Mouse (Mus musculus) layer of hippocampus, postnatal 36 days (tissue): ENCODE results near the gene Ubr1. TPM values are rescaled to one million over a fixed set of nuclear protein-coding genes. Genes with fewer than 3 reads are reported as not detected.
"Not testable (repeated sequence)": the region's sequence is repeated elsewhere in the genome, so short reads cannot be mapped to it uniquely, and the experiment has no call there.

ENCODE experiments used
- DNase-seq, 2 experiments: peaks; one replicate each; pipeline ENCODE4 v3.0.0; 2022
- total RNA-seq, 2 experiments: library from RNA; stranded (reverse); gene quantifications; 2 replicates each; pipeline ENCODE4 v1.2.3; 2021

The Ubr1 gene
- total RNA-seq, 2 experiments from 2014 or later: 43.6 to 44.5 TPM

DNA sequence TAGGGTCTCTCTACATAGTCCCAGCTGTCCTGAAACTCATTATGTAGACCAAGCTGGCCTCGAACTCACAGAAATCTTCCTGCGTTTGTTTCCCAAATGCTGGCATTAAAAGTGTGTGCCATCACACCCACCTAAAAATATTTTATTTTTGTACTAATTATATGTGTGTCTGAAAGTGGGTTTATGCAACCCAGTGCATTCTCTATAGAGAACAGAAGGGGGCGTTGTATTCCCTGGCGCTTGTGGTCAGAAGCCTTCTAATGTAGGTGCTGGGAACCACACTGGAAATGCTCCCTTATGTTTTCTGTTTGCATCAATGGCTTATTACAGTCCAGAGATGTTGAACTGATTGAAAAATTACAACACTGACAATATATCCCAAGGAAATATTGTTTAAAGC lies 5.8 kb upstream of the Ubr1 start:
- DNase-seq: no peak

DNA sequence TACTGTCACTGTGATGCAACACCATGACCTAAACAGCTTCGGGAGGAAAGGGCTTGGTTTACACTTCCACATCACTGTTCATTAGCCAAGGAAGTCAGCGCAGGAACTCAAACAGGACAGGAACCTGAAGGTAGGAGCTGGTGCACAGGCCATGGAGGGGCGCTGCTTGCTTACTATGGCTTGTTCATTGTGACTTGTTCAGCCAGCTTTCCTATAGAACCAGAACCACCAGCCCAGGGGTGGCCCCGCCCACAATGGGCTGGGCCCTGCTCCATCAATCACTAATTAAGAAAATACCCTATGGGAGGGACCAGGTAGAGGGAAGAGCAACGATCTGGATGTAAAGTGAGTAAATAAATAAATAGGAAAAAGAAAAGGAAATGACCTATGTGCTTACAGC lies 2.4 kb upstream of the Ubr1 start:
- no peak for DNase-seq

DNA sequence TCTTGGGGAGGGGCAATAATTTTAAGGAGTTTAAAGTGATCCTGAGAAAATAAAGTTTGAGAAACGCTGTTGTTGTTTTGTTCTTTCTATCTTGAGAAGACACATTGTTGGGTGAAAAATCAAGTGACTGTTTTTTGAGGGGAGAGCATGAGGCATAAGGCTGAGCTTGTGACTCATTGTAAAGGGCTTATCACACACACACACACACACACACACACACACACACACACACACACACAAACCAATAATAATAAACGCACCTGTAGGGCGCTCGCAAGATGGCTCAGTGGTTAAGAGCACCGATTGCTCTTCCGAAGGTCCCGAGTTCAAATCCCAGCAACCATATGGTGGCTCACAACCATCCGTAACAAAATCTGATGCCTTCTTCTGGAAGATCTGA lies 1.7 kb upstream of the Ubr1 start:
- DNase-seq: not testable (repeated sequence)

DNA sequence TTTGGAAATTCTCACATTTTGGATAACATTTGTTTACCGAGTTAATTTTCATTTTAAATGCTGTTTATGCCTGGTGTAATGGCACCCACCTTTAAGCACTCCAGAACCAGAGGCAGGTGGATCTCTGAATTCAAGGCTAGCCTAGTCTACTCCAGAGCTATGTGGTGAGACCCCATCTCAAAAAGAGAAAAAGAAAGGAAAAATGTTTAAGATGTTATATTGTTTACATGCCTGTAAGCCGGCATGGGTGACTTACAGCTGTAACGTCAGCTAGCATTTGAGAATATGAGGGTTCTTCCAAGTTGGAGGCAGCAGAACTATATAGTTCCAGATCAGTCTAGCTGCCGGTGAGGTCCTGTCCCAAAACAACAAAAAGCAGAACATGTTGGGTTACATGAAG lies 1.3 kb upstream of the Ubr1 start:
- no peak for DNase-seq

GRCm38 (mm10) chr2:120970045-120970539 lies 423 bp downstream of the Ubr1 start:
- no peak for DNase-seq

GRCm38 (mm10) chr2:120965486-120965885 lies 5.0 kb downstream of the Ubr1 start:
- no peak for DNase-seq

DNA sequence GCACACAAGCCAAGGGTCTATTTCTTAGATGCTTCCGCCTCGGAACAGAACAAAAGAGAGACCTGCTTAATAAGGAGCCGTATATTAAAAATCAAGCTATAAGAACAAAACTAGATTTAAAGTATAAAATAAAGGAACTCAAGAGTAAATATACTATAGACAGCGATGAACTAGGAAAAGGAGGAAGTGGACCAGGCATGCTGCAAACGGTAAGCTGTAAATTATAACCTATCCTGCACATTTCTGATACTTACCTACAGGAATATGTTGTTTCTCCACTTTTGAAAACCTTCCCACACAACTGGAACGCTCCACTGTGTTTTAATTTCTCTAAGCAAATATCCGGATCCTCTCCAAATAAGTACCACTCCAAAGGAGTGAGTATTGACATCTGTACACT lies 7.4 kb downstream of the Ubr1 start:
- DNase-seq: no peak

GRCm38 (mm10) chr2:120960261-120960660 lies 10.3 kb downstream of the Ubr1 start:
- no peak for DNase-seq

GRCm38 (mm10) chr2:120959827-120960226 lies 10.7 kb downstream of the Ubr1 start:
- DNase-seq: no peak

GRCm38 (mm10) chr2:120959363-120959762 lies 11.2 kb downstream of the Ubr1 start:
- no peak for DNase-seq

DNA sequence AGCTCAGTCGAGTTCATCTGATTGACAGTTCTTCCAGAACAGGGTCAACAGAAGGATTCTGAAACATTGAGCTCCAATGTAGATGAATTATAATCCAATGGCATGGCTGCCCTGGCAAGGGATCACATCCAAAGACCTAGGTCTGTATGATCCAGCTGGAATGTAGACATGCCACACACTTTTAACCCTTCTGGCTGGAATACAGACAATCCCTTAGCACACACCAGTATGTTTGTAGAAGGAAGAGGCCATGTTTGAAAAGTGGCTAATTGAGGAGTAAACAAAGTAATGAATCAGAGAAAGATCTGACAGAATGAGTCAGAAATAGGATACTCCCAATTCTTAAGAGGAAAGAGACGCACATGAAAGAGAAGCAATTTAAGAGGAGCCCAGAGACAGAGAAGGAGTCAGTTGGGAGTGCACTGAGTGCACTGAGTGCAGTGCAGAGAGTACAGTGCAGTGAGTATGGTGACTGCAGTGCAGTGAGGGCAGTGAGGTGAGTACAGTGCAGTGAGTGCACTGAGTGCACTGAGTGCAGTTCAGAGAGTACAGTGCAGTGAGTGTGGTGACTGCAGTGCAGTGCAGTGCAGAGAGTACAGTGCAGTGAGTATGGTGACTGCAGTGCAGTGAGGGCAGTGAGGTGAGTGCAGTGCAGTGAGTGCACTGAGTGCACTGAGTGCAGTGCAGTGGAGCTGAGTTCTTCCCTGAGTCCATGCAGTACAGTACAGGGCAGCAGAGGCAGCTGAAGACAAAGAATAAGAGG lies 18.2 kb downstream of the Ubr1 start:
- no peak for DNase-seq

DNA sequence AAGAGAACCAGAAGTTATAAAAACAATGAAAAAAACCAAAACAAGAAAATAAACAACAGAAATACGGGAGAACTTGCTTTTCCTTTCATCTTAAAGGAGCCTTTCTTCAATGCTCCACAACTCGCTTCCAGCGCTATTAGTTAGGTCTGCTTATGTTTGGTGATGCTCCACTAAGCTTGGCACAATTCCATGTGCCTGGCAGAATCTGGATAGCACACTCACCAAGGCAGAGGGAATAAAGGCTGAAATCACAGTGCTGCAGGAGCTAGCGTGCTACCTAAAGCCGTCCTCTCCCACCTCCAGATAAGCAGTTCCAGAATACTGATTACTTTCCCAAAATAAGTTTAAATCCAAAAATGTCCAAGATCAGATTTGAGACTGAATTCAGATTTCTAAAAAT lies 19.3 kb downstream of the Ubr1 start:
- peak; percentile 11 to 14 for DNase-seq

DNA sequence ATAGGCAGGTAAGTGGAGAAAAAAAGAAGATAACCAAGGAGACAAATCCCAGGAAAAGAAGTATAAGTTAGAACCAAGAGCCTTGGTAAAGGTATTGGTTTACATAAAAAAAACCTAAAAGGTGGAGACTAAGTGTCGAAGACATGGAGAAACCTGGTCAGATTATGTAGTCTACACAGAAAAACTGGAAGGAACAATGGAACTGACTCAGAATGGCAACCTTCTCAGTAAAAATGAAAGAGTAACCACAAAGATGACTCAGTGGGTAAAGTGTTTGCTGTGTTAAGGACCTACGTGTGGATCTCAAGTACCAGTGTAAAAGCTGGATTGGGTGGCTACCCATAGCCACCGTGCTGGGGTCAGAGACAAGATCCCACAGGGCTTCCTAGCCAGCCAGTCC lies 37.5 kb downstream of the Ubr1 start:
- DNase-seq: no peak

GRCm38 (mm10) chr2:120909556-120909955 lies 61.0 kb downstream of the Ubr1 start:
- DNase-seq: no peak

- no peak for DNase-seq
These were observed 74.2 kb downstream of the Ubr1 start for GRCm38 (mm10) chr2:120896361-120896760.

GRCm38 (mm10) chr2:120887601-120888000 lies 82.9 kb downstream of the Ubr1 start:
- no peak for DNase-seq

GRCm38 (mm10) chr2:120873192-120873591 lies 97.3 kb downstream of the Ubr1 start:
- DNase-seq: no peak

DNA sequence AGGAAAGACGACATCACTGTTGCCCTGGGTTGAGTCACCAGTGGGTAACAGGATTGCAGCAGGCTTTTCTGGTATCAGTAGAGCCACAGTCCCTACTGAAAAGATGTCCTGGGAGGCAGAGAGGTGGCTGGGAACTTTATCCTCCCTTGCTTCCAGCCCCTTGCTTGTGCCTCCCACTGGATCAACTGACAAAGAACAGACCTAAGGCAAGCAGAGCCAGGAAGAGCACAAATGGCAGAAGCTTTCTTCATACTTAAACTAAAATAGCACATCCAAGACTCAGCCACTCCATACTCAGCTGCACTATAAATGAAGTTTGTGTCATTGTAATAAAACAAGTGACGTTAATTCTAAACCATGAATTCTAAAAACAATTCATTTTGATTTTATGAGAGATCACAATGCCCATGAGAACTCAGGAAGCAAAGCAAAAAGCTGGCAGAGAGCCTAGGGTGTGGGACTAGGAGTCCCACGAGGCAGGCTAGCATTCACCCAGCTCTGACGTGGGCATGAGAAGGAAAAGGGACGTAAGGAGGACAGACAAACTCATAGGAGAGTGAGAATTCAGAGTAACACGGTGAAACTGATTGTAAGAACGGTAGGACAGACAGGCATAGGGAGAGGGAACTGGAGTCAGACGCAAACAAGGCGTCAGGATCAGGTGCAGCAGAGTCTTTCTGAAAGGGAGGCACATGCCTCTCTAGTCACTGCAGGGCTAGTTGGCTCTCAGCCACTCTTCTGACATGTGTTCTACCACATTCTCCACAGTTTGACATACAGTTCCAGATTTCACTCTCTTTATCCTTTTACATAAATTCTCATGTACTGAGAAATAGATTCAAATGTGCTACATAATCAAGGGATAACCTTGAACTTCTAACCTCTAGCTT lies 98.8 kb downstream of the Ubr1 start:
- peak; percentile 11 to 14 for DNase-seq

DNA sequence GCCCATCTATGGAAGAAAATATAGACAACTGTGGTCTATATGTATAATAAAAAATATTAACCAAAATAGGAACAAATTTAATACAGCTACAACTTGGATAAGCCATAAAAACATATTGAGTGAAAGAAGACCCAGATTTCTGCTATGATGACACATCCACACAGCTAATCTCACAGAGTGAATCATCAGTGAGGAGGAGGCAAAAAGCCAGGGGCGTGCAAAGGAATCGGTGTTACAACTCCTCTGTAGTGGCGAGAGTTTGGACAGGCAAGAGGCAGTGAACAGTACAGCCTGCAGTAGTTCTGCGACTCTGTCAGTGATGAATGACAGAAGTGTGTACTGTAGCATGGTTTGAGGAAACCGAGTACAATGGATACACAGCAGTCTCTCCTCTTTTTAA lies 103.2 kb downstream of the Ubr1 start:
- peak; percentile 23 to 27 for DNase-seq

DNA sequence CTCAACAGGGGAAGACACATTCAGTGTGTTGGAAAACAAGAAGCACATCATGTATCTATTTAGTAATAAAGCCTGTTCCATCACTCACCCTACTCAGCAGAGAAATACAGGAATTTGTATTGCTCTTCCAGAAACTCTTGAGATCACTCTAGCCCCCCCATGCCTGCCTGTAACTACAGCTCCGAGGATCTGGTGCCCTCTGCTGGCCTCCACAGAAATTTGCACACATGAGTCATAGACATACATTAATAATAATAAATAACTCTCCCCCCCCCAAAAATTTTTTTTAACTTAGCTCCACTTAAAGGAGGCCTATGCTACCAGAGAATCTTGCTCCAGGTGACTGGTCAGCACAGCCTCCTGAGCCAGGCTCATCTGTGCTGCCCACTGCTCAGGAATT lies 104.0 kb downstream of the Ubr1 start:
- peak in 1 of 2 experiments; percentile 16 for DNase-seq

DNA sequence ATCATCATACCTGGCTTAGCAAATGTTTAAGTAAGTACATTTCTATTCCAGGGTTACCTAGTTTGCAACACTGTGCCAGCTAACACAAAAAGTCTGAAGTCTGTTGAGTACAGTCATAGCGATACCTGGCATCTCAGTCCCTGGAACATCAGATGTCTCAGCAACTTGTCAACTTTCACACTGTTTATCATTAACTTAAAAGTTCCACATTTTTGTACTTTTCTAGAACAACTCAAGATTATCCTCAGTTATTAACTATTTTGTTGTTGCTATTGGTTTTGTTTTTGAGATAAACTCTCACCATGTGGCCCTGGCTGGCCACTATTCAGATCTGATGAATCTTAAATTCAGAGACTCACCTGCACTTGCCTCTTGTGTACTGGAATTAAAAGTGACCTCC lies 107.1 kb downstream of the Ubr1 start:
- DNase-seq: no peak

- DNase-seq: no peak
These were observed 109.8 kb downstream of the Ubr1 start for GRCm38 (mm10) chr2:120860699-120861098.

DNA sequence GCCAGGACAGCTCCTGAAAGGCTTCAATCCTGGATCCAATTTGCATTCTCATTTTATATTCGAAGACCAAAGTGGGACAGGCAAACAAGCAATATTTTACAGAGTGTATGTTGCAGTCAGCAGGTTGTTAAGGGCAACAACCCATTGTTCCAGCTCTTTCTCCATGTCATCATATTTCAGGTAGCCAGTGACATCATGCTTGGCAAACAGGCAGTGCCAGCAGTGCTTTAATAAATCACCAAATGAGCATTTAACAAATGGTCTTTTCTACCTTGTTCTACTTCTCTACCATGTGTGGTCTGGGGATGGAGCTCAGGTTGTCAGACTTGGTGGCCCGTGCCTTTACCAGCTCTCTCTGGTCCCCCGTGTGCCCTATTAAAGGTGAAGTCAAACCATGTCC lies 112.4 kb downstream of the Ubr1 start:
- no peak for DNase-seq

DNA sequence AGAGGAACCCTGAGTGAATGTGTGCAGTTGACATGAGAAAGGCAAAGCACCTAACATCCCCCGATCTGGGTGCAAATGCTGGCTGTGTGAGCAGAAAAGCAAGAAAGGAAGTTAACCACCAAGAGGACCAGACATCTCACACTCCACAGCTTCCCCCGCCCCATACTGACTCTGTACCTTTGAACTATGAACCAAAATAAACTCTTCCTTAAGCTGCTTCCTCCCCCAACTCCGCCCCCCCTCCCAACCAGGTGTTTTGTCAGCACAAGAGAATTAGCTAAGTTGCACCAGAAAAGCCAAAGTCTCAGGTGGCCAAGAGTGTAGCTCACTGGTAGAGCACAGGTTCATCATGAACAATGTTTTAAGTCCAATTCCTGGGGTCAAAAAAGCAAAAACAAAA lies 117.4 kb downstream of the Ubr1 start:
- DNase-seq: no peak
